Mouse (Mus musculus): ENCODE results near the gene Psmc5. TPM values are rescaled to one million over a fixed set of nuclear protein-coding genes. Genes with fewer than 3 reads are reported as not detected.

Psmc5 gene
- total RNA-seq, 2 experiments from 2014 or later: 131 to 138 TPM

DNA sequence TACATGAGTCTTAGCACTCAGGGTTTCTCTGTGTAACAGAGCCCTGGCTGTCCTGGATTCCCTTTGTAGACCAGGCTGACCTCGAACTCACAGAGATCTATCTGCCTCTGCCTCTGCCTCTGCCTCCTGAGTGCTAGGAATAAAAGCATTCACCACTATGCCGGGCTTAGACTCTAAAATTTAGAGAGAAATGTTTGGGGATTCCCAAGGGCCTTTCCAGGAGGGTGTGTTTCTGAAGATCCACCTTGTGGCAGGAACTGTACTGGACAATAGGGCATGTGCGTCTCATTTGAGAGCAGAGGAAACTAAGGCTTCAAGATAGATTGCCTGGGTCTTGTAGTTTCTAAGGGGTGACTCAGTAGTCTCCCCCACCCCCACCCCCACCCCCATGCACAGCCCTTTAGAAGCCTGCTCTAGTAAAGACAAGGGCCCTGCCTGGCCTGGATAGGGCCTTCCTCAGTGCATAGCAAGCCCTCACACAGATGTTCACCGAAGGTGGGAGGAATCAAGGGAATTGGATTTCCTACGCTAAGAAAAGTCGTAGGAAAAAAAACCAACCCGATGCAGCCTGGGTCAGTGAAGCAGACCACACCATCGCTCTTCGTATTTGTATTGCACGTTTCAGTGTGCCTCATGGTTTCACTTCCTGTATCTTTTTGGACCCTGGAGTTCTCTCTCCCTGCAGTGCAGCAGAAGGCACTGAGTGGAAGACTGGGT lies 49.6 kb downstream of the Psmc5 start:
- no peak for DNase-seq (ENCODE audit: low spot score in 2 of 2)

DNA sequence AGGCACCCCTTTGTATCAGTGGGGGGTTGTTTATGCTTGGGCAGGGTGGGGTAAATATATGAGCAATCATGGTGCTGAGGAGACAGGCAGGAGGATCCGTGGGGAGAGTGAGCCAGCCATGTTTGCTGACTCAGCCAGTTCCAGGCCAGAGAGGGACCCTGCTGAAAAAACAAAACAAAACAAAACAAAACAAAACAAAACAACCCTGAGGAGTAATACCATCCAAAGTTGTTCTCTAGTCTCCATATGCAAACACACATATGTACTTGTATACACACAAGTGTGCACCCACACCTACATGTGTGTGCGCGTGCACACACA lies 50.1 kb downstream of the Psmc5 start:
- no peak for DNase-seq (ENCODE audit: low spot score in 2 of 2)

DNA sequence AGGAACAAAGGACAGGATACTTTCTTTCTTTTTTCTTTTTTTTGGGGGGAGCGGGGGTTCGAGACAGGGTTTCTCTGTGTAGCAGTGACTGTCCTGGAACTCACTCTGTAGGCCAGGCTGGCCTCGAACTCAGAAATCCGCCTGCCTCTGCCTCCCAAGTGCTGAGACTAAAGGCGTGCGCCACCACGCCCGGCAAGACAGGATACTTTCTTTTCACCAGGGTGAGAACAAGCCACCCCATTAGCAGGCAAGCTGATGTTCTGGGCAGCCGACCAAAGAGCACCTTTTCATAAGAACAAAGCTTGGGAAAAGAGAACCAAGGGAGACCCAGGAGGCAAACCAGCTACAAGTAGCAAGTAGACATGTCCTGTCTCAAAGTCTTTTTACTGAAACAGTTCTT lies 50.8 kb downstream of the Psmc5 start:
- DNase-seq (ENCODE audit: low spot score in 2 of 2): no peak

DNA sequence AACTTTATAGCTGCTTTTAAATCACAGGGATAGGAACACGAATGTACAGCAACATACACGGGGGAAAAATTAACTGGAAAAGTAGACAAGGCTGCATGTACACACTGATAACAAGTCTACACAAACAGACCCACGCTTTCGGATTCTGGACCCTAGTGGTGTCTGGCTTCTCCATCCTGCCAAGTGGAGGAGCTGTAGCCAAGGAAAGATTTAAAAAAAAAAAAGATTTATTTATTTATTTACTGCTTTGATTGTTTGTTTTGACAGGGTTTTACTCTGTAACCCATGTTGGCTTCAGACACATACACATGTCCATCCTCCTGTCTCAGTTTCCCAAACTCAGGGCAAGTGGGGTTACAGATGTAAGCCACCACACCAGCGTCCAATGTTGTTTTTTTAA lies 51.5 kb downstream of the Psmc5 start:
- no peak for DNase-seq (ENCODE audit: low spot score in 2 of 2)

DNA sequence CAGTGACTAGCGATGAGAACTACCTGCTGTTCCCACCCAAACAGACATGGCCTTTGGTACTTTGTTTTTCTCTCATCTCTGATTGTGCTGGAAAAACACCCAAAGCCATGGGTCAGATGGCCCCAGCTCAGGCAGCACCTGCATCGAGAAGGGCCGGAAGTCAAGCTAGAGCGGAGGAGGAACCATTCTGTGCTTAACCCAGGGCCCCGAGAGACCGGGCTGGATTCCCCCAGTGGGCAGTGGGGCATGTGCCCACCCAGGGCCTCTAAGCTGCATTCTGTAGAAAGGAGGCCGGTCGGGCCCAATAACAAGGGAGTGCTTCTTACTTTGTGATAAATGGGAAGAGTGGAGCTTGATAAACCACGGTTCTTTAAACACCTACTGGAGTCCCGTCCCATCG lies 52.2 kb downstream of the Psmc5 start:
- no peak for DNase-seq (ENCODE audit: low spot score in 2 of 2)

DNA sequence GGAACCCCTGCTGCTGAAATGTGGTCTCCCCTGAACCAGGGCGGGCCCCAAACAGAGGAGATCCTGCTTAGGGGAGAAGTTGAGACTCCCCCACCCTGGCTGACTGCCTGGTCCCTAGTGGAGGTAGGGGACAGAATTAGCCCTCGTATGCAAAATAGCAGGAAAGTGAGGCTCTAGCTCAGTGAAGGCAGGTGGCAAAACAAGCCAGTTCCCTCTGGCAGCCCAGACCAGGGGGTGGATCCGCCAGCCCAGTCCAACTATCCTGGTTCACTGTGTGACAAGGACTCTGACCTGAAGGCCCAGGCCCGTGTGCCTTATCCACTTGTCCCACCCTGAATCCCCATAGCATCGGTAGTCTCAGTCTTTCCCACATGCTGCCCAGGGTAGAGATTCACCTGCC lies 54.2 kb downstream of the Psmc5 start:
- no peak for DNase-seq (ENCODE audit: low spot score in 2 of 2)

Other genes starting within 250 kb of the Psmc5 start
- under 1 TPM; 0.31 to 0.92 TPM for gene Kcnh6, start 248.0 kb upstream of the Psmc5 start, total RNA-seq (2021)
- gene Dcaf7, start 219.3 kb upstream of the Psmc5 start, total RNA-seq (2021): 10 to 100 TPM; 87.2 to 88.1 TPM
- 10 to 100 TPM; 27.3 to 28.6 TPM for gene Taco1, start 190.1 kb upstream of the Psmc5 start, total RNA-seq (2021)
- 10 to 100 TPM; 55.5 to 60.6 TPM for gene Map3k3, start 171.5 kb upstream of the Psmc5 start, total RNA-seq (2021)
- not detected for gene Gm10840, start 95.3 kb upstream of the Psmc5 start, total RNA-seq (2021)
- 10 to 100 TPM; 39.8 to 48.2 TPM for gene Limd2, start 95.3 kb upstream of the Psmc5 start, total RNA-seq (2021)
- gene Strada, start 54.0 kb upstream of the Psmc5 start, total RNA-seq (2021): 10 to 100 TPM; 19.3 to 20.1 TPM
- gene Ccdc47, start 39.8 kb upstream of the Psmc5 start, total RNA-seq (2021): 10 to 100 TPM; 86.3 to 89.6 TPM
- gene Ddx42, start 39.2 kb upstream of the Psmc5 start, total RNA-seq (2021): 10 to 100 TPM; 74.4 to 76.2 TPM
- gene Ftsj3, start 75 bp upstream of the Psmc5 start, total RNA-seq (2021): 10 to 100 TPM; 69.3 to 71.0 TPM
- 100 to 1,000 TPM; 104 to 117 TPM for gene Smarcd2, start 16.8 kb downstream of the Psmc5 start, total RNA-seq (2021)
- under 1 TPM; 0.25 to 0.34 TPM for gene Tcam1, start 20.5 kb downstream of the Psmc5 start, total RNA-seq (2021)
- under 1 TPM in 1 of 2 experiments, not detected in 1; 0.37 TPM for gene Gh, start 45.7 kb downstream of the Psmc5 start, total RNA-seq (2021)
- 1 to 10 TPM; 2.8 to 5.2 TPM for gene Cd79b, start 58.6 kb downstream of the Psmc5 start, total RNA-seq (2021)
- 1 to 10 TPM; 1.0 to 3.0 TPM for gene Scn4a, start 97.1 kb downstream of the Psmc5 start, total RNA-seq (2021)
- not detected for gene Prr29, start 109.3 kb downstream of the Psmc5 start, total RNA-seq (2021)
- gene Icam2, start 131.9 kb downstream of the Psmc5 start, total RNA-seq (2021): 10 to 100 TPM; 21.8 to 24.3 TPM
- 10 to 100 TPM; 72.5 to 83.6 TPM for gene Ern1, start 231.7 kb downstream of the Psmc5 start, total RNA-seq (2021)

Data from adrenal gland, postnatal 4 days (tissue).